Mouse (Mus musculus) stomach, embryonic 14.5 days (tissue): Measurements from ENCODE around the gene Pet100. TPM values are rescaled to one million over a fixed set of nuclear protein-coding genes. Genes with fewer than 3 reads are reported as not detected.
"Not testable (repeated sequence)": the region's sequence is repeated elsewhere in the genome, so short reads cannot be mapped to it uniquely, and the experiment has no call there.

Experiments
- ATAC-seq: fragments of 200-750 bp; cut with Nextera tagmentation; 2 replicates; pipeline ENCODE4 v1.8.0; 2017; ENCODE audit warnings: low read depth, moderate TSS enrichment; ENCODE audit not compliant: insufficient number of reproducible peaks, insufficient read depth, low FRiP score
- H3K27ac ChIP-seq: fragments of 300-500 bp; sonication (generic); 2 replicates; pipeline ENCODE4 v1.5.1; 2014; ENCODE audit warnings: mild to moderate bottlenecking, low read length, moderate library complexity, mixed read lengths
- H3K27me3 ChIP-seq: fragments of 300-500 bp; sonication (generic); 2 replicates; pipeline ENCODE4 v1.6.1; 2014; ENCODE audit warnings: low read length, control low read depth, mixed read lengths; ENCODE audit not compliant: control insufficient read depth, insufficient read depth
- H3K36me3 ChIP-seq: fragments of 300-500 bp; sonication (generic); 2 replicates; pipeline ENCODE4 v1.6.1; 2014; ENCODE audit warnings: mild to moderate bottlenecking, control low read depth, low read length, moderate library complexity, mixed read lengths; ENCODE audit not compliant: control insufficient read depth, insufficient read depth
- H3K4me1 ChIP-seq: fragments of 300-500 bp; sonication (generic); 2 replicates; pipeline ENCODE4 v1.6.1; 2014; ENCODE audit warnings: low read length, control low read depth, mixed read lengths; ENCODE audit not compliant: control insufficient read depth, insufficient read depth
- H3K4me2 ChIP-seq: fragments of 300-500 bp; sonication (generic); replicated peaks from 2 replicates; pipeline ENCODE4 v1.6.1; 2014; ENCODE audit warnings: low read depth, low read length, control low read depth
- H3K4me3 ChIP-seq: fragments of 300-500 bp; sonication (generic); 2 replicates; pipeline ENCODE4 v1.5.1; 2014; ENCODE audit warnings: low read depth, low read length, control low read depth
- H3K9ac ChIP-seq: fragments of 300-500 bp; sonication (generic); replicated peaks from 2 replicates; pipeline ENCODE4 v1.6.1; 2014; ENCODE audit warnings: low read depth, mild to moderate bottlenecking, control low read depth, low read length, moderate library complexity, mixed read lengths
- H3K9me3 ChIP-seq: fragments of 300-500 bp; sonication (generic); 2 replicates; pipeline ENCODE4 v1.6.1; 2016; ENCODE audit warnings: low read depth, low read length, control low read depth; ENCODE audit not compliant: control insufficient read depth
- WGBS: fragments of 180-500 bp; shearing (Covaris S2); extraction: QIAGEN DNeasy Blood & Tissue Kit; methylation state at CpG from one replicate; pipeline ENCODE4 v1.1.7; 2014; 5-methylcytosine and 5-hydroxymethylcytosine counted together
- polyA plus RNA-seq: library from polyadenylated mRNA; unstranded; fragments of >200 nt; fragmentation: Nextera tagmentation; extraction: Ambion mirVana; gene quantifications from 2 replicates; pipeline ENCODE4 v1.2.1, GENCODE M21; 2014

Pet100 gene
- polyA plus RNA-seq = 92.0 and 106 TPM in 2 replicates

- Histone ChIP-seq H3K36me3 (peaks cover 17% of the 10 kb centered on the region), H3K9ac (peak within 1 kb of the TSS; percentile 72), H3K27me3 (no peaks in the 10 kb centered on the region), H3K9me3 (no peaks in the 10 kb centered on the region), H3K4me2 (peak within 1 kb of the TSS; percentile 89), H3K4me1 (peaks cover 12% of the 10 kb centered on the region), H3K4me3 (peak within 1 kb of the TSS; percentile 83), H3K27ac (no peak within 1 kb of the TSS)
- peak; percentile 99 for ATAC-seq
- whole genome bisulfite sequencing = under 1% methylated on average over 37 of the region's 37 CpGs
These were observed at the start of gene Pet100, which contains the start of gene Xab2 for GRCm38 (mm10) chr8:3621199-3621970. Gene Pet100 (plus strand): TSS chr8:3621548. Gene Xab2 (minus strand): TSS chr8:3621316.

- Histone ChIP-seq H3K9ac (no peak overlapping the region), H3K4me1 (no peaks in the 10 kb centered on the region), H3K9me3 (no peaks in the 10 kb centered on the region), H3K27ac (no peak overlapping the region), H3K4me2 (no peak overlapping the region), H3K36me3 (no peaks in the 10 kb centered on the region), H3K27me3 (no peaks in the 10 kb centered on the region), H3K4me3 (no peak overlapping the region)
- no peak for ATAC-seq
- 88% methylated on average over 3 of the region's 3 CpGs for WGBS
These were observed 46.8 kb upstream of the Pet100 start for GRCm38 (mm10) chr8:3574546-3574945.

GRCm38 (mm10) chr8:3576211-3576960, 45.0 kb upstream of the Pet100 start:
- Histone ChIP-seq H3K4me2 (no peak overlapping the region), H3K36me3 (no peaks in the 10 kb centered on the region), H3K4me1 (no peaks in the 10 kb centered on the region), H3K27me3 (no peaks in the 10 kb centered on the region), H3K27ac (no peak overlapping the region), H3K9me3 (no peaks in the 10 kb centered on the region), H3K4me3 (no peak overlapping the region), H3K9ac (no peak overlapping the region)
- 69% methylated on average over 15 of the region's 15 CpGs for WGBS
- no peak for ATAC-seq

- H3K9me3 ChIP-seq = no peaks in the 10 kb centered on the region
- WGBS = 71% methylated on average over 9 of the region's 9 CpGs
- no peak overlapping the region for H3K9ac ChIP-seq
- no peak overlapping the region for H3K4me2 ChIP-seq
- H3K4me1 ChIP-seq = no peaks in the 10 kb centered on the region
- H3K27ac ChIP-seq = peak overlapping the region; percentile 52; the same call in 1 of the 2 replicates
- no peaks in the 10 kb centered on the region for H3K36me3 ChIP-seq
- H3K4me3 ChIP-seq = no peak overlapping the region
- ATAC-seq = peak; percentile 73
- no peaks in the 10 kb centered on the region for H3K27me3 ChIP-seq
These were observed 41.7 kb upstream of the Pet100 start for GRCm38 (mm10) chr8:3579390-3580364.

DNA sequence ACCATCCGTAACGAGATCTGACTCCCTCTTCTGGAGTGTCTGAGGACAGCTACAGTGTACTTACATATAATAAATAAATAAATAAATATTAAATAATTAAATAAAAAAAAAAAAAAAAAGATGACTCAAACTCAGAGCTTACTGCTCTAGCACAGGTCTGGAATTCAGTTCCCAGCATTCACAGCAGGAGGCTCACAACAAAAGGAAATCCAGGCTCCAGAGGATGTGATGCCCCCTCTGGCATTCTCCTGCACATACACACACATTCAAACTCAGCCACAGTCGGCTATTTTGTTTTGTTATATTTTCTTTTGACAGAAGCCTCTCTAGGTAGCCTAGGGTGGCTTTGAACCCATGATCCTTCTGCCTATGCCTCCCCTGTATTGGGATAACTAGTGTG, 39.4 kb upstream of the Pet100 start:
- H3K27me3 ChIP-seq, H3K9ac ChIP-seq, H3K27ac ChIP-seq, H3K36me3 ChIP-seq, H3K4me1 ChIP-seq, H3K4me3 ChIP-seq, H3K9me3 ChIP-seq, ATAC-seq, H3K4me2 ChIP-seq: not testable (repeated sequence)
- 84% methylated on average over 1 of the region's 3 CpGs for WGBS

DNA sequence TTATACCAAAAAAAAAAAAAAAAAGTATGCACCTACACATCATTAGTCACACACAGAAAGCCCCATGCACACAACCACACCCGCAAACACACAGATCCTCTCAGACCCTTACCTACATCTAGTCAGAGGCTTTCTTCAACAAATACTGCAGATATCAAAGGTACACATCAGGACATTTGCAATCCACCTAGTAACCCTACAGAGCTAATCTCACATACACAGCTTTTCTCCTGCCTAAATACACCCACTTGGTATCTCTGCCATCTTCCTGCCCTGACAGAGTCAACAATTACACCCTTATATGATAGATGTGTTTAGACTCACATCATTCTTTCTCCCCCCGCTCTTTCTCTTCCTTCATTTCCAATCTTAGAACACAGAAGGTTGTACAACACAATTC, 34.9 kb upstream of the Pet100 start:
- 69% methylated on average over 2 of the region's 2 CpGs for WGBS
- no peak for ATAC-seq

GRCm38 (mm10) chr8:3586993-3587390, 34.4 kb upstream of the Pet100 start, which contains the start of gene Camsap3:
Gene Camsap3 (plus strand): TSS chr8:3587293.
- no peak for ATAC-seq
- WGBS = 2% methylated on average over 6 of the region's 7 CpGs

More for the DNA sequence above, 34.9 kb upstream of the Pet100 start:
- H3K27ac ChIP-seq = no peak overlapping the region
- no peaks in the 10 kb centered on the region for H3K4me1 ChIP-seq
- H3K27me3 ChIP-seq = peaks cover 5% of the 10 kb centered on the region
- no peaks in the 10 kb centered on the region for H3K36me3 ChIP-seq
- H3K4me3 ChIP-seq = no peak overlapping the region
- no peak overlapping the region for H3K9ac ChIP-seq
- H3K4me2 ChIP-seq = no peak overlapping the region
- H3K9me3 ChIP-seq = no peaks in the 10 kb centered on the region

More at GRCm38 (mm10) chr8:3586993-3587390, 34.4 kb upstream of the Pet100 start, which contains the start of gene Camsap3:
- Histone ChIP-seq H3K9me3 (no peaks in the 10 kb centered on the region), H3K27ac (peak within 1 kb of the TSS; percentile 80), H3K4me3 (peak within 1 kb of the TSS; percentile 75), H3K27me3 (peaks cover 5% of the 10 kb centered on the region), H3K4me1 (no peaks in the 10 kb centered on the region), H3K9ac (peak within 1 kb of the TSS; percentile 65), H3K4me2 (peak within 1 kb of the TSS; percentile 84), H3K36me3 (no peaks in the 10 kb centered on the region)
